Mouse (Mus musculus) neural tube, embryonic 10.5 days (tissue): ENCODE results near the gene Gm14434.
"Not testable (repeated sequence)": the region's sequence is repeated elsewhere in the genome, so short reads cannot be mapped to it uniquely, and the experiment has no call there.

Source experiments
- DNase-seq: peaks from one replicate; pipeline ENCODE4 v3.0.0-alpha.2; 2017; ENCODE audit warnings: low spot score; ENCODE audit errors: extremely low spot score

Gene Gm14434

GRCm38 (mm10) chr2:176486683-176487082 lies at the start of gene Gm14434:
Gene Gm14434 (minus strand): TSS chr2:176486783.
- not testable (repeated sequence) for DNase-seq

GRCm38 (mm10) chr2:176520756-176521155 lies 34.2 kb upstream of the Gm14434 start, which contains the start of gene Zfp967:
Gene Zfp967 (plus strand): TSS chr2:176521056.
- DNase-seq, result not testable (repeated sequence)

GRCm38 (mm10) chr2:176423294-176423693 lies 63.3 kb downstream of the Gm14434 start, which contains the start of gene Gm14435:
Gene Gm14435 (plus strand): TSS chr2:176423594.
- DNase-seq, result not testable (repeated sequence)
